Mouse (Mus musculus) testis, adult 10 weeks (tissue): ENCODE measurements around the gene Spc24. TPM values are rescaled to one million over a fixed set of nuclear protein-coding genes. Genes with fewer than 3 reads are reported as not detected.

Experiments
- polyA plus RNA-seq: library from polyadenylated mRNA; stranded (reverse); fragments of 350-450 nt; fragmentation: Illumina TruSeq; extraction: RNeasy Lipid Tissue Mini Kit (QIAGEN cat#74804); gene quantifications from one replicate; pipeline ENCODE4 v1.2.3, GENCODE M21; 2014; ENCODE audit warnings: low read depth, low replicate concordance

Gene Spc24
- polyA plus RNA-seq = 4.0 TPM

GRCm38 (mm10) chr9:21760155-21761088 is at the start of gene Spc24:
TSS of gene Spc24 (minus strand) at chr9:21760303.

GRCm38 (mm10) chr9:21798345-21799009 is 38.4 kb upstream of the Spc24 start, which contains the start of gene Kank2:
TSS of gene Kank2 (minus strand) at chr9:21798744.

GRCm38 (mm10) chr9:21723377-21724146 is 36.5 kb downstream of the Spc24 start, which contains the start of gene Ldlr:
TSS of gene Ldlr (plus strand) at chr9:21723483.

Other genes starting within 250 kb of the Spc24 start
- gene AB124611, start 234.1 kb downstream of the Spc24 start, polyA plus RNA-seq = 0.36 TPM
- 11.9 TPM for gene Carm1, start 213.4 kb downstream of the Spc24 start, polyA plus RNA-seq
- 20.8 TPM for gene Timm29, start 167.6 kb downstream of the Spc24 start, polyA plus RNA-seq
- 6.5 TPM for gene Yipf2, start 167.5 kb downstream of the Spc24 start, polyA plus RNA-seq
- 8.3 TPM for gene Smarca4, start 144.1 kb downstream of the Spc24 start, polyA plus RNA-seq
- 1.1 TPM for gene Ldlr, start 36.8 kb downstream of the Spc24 start, polyA plus RNA-seq
- 2.3 TPM for gene Kank2, start 38.4 kb upstream of the Spc24 start, polyA plus RNA-seq
- gene Angptl8, start 75.2 kb upstream of the Spc24 start, polyA plus RNA-seq = not detected
- gene Dock6, start 92.3 kb upstream of the Spc24 start, polyA plus RNA-seq = 3.1 TPM
- gene Rab3d, start 157.9 kb upstream of the Spc24 start, polyA plus RNA-seq = 1.1 TPM
- gene Ccdc159, start 167.2 kb upstream of the Spc24 start, polyA plus RNA-seq = 12.3 TPM
- 4.8 TPM for gene Tmem205, start 167.3 kb upstream of the Spc24 start, polyA plus RNA-seq
- gene Plppr2, start 176.7 kb upstream of the Spc24 start, polyA plus RNA-seq = 1.8 TPM
- gene Swsap1, start 195.5 kb upstream of the Spc24 start, polyA plus RNA-seq = 3.8 TPM
- gene Epor, start 203.2 kb upstream of the Spc24 start, polyA plus RNA-seq = not detected
- 0.29 TPM for gene Rgl3, start 229.1 kb upstream of the Spc24 start, polyA plus RNA-seq
- 10.7 TPM for gene Ccdc151, start 242.3 kb upstream of the Spc24 start, polyA plus RNA-seq
- gene Prkcsh, start 242.5 kb upstream of the Spc24 start, polyA plus RNA-seq = 4.6 TPM